Mouse (Mus musculus): ENCODE results near the gene Rbfox1. TPM values are rescaled to one million over a fixed set of nuclear protein-coding genes. Genes with fewer than 3 reads are reported as not detected.

Rbfox1 gene
- polyA plus RNA-seq, 1 experiment from 2014 or later = 4.3 TPM

DNA sequence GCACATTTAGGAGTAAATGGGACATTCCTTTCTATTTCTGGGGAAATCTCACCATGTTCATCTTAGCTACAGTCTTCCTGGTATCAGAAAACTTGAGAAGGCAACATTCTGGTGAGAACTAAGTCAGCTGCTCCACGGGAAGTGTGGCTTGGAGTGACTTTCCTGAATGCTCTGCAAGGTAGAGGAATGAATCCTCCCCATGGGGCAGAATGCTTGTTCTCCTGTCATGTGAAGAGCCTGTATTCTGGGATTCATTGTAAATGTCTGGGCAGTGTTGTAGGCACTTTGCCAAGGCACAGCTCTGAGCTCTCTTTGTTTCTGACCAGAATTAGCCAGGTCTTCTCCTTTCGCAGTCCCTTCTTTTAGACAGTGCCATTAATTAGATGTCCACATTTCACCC, 1211.9 kb downstream of the Rbfox1 start:
- H3K36me3 ChIP-seq = no peaks in the 10 kb centered on the region
- no peak overlapping the region for H3K4me2 ChIP-seq (replicated peaks)
- no peak for ATAC-seq (ENCODE audit: insufficient number of reproducible peaks, low FRiP score, low TSS enrichment, low read depth)
- no peaks in the 10 kb centered on the region for H3K9me3 ChIP-seq (replicated peaks)
- H3K9ac ChIP-seq = no peak overlapping the region
- no peak overlapping the region for H3K4me3 ChIP-seq (replicated peaks)
- no peaks in the 10 kb centered on the region for H3K4me1 ChIP-seq
- no peak overlapping the region for H3K27ac ChIP-seq (replicated peaks)
- WGBS = 74% methylated on average over 2 of the region's 2 CpGs
- H3K27me3 ChIP-seq = no peaks in the 10 kb centered on the region

DNA sequence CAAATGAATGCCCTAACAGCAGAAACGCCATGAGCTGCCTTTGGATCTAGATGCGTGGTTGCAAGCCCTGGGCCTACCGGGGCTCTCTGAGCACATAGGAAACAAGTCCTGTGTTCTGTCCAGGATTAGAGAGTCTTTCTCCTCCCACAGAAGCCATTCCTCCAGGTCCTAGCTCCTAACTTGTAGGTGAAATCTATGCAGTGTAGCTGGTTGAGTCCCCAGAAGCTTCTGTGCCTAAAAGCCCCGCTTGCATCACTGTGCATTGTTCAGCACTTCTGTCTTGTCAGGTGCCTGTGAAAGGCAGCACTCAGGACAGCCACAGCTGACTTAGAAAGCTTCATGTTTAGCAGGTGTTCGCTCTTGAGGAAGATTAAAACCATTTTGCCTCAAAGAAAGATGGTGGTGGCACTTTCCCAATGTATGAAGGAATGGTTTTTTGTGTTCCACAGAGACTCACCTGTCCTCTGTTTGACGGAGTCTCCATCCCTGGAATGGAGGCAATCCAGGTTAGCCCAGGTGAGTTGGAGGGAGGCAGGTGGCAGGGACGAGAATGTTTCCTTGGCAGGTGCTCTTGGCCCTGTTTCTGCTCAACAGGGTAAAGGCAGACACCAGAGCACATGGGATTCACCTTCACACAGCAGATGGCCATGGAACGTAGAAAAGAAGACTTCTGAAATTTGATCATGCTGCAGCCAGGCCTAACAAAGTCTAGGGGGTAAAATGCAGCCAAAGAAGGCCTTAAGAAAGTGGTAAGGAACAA, 1213.0 kb downstream of the Rbfox1 start:
- Histone ChIP-seq H3K4me1 (no peaks in the 10 kb centered on the region), H3K27ac (replicated peaks) (no peak overlapping the region), H3K9me3 (replicated peaks) (no peaks in the 10 kb centered on the region), H3K27me3 (no peaks in the 10 kb centered on the region), H3K4me3 (replicated peaks) (no peak overlapping the region), H3K9ac (no peak overlapping the region), H3K4me2 (replicated peaks) (no peak overlapping the region), H3K36me3 (no peaks in the 10 kb centered on the region)
- no peak for ATAC-seq (ENCODE audit: insufficient number of reproducible peaks, low FRiP score, low TSS enrichment, low read depth)
- WGBS = 81% methylated on average over 8 of the region's 8 CpGs

DNA sequence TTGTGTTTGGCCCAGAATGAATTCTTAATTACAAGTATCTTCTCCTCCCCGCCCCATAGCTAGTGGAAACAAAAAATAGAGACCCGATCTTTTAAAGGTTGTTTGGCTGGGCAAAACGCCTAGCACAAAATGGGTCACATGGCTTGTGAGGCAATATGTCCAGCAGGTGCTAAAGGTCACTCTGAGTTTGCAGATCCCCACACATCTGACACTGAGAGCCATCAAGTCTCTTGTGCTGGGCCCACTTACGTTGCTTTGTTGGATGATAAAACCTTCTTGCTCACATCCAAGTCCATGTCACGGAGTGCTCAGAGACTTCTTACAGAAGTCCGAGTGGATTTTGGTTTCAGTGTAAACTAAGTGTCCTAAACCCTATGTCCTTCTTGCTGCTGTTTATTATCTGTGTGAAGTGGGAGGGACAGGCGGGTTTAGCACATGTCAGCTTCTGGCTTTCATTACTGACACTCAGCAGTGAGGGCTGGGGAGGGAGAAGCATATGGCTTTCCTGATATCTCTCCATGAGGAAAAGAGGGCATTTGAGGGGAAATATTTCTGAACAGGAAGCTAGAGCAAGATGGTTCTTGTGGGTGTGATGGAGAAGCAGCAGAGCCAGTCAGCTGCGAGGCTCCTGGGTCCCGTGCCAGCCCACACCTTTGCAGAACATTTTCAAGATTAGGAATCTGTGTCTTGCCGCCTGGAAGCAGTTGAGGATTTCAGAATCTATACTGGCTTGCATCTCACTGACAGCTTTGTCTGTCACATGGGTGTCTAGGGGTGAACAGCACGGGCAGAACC, 1214.5 kb downstream of the Rbfox1 start:
- Histone ChIP-seq H3K27me3 (no peaks in the 10 kb centered on the region), H3K4me2 (replicated peaks) (no peak overlapping the region), H3K9ac (no peak overlapping the region), H3K36me3 (no peaks in the 10 kb centered on the region), H3K4me1 (no peaks in the 10 kb centered on the region), H3K9me3 (replicated peaks) (no peaks in the 10 kb centered on the region), H3K27ac (replicated peaks) (no peak overlapping the region), H3K4me3 (replicated peaks) (no peak overlapping the region)
- WGBS = 64% methylated on average over 11 of the region's 11 CpGs
- no peak for ATAC-seq (ENCODE audit: insufficient number of reproducible peaks, low FRiP score, low TSS enrichment, low read depth)

DNA sequence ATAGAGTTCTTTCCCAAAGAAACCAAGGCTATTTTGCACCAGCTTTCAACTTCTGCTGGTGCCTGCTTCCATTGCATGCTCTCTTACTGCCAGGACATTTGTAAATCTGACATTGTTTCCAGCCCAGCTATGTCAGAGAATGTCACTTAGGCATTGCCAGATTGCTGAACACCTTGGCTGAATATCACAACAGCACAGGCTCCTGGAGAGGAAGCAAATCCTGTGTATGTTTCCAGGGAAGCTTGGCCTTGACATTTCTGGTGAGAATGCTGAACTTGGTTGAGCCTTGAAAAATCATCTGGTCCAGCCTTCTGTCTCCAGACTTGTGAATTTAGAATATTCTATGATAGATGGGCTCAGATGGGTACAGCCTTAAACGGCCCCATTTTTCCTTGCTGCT, 1217.3 kb downstream of the Rbfox1 start:
- Histone ChIP-seq H3K9ac (no peak overlapping the region), H3K27me3 (no peaks in the 10 kb centered on the region), H3K4me2 (replicated peaks) (no peak overlapping the region), H3K27ac (replicated peaks) (no peak overlapping the region), H3K4me3 (replicated peaks) (no peak overlapping the region), H3K9me3 (replicated peaks) (no peaks in the 10 kb centered on the region), H3K4me1 (no peaks in the 10 kb centered on the region), H3K36me3 (no peaks in the 10 kb centered on the region)
- WGBS = 81% methylated on average over 1 of the region's 1 CpGs
- no peak for ATAC-seq (ENCODE audit: insufficient number of reproducible peaks, low FRiP score, low TSS enrichment, low read depth)

DNA sequence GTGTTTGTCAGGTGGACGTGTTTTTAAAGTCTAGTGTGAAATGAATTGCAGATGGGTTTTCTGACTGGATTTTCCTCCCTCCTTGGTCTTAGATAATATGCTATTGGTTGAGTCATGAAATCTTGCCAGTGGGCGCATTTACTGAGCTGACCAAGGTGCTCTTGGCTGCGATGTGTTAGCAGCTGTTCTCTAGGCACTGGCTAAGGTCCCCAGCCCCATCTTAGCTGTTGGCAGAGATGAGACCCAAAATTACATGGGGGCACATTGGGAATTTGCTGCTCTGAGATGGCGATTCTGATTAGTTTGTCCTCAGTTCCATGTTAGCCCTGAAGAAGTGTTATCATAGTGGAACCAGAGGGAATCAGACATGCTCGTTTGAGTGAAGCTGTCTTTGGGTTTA, 1218.1 kb downstream of the Rbfox1 start:
- WGBS = 70% methylated on average over 5 of the region's 5 CpGs
- Histone ChIP-seq H3K36me3 (no peaks in the 10 kb centered on the region), H3K9me3 (replicated peaks) (no peaks in the 10 kb centered on the region), H3K4me2 (replicated peaks) (no peak overlapping the region), H3K4me1 (no peaks in the 10 kb centered on the region), H3K9ac (no peak overlapping the region), H3K27ac (replicated peaks) (no peak overlapping the region), H3K4me3 (replicated peaks) (no peak overlapping the region), H3K27me3 (no peaks in the 10 kb centered on the region)
- ATAC-seq (ENCODE audit: insufficient number of reproducible peaks, low FRiP score, low TSS enrichment, low read depth) = no peak

DNA sequence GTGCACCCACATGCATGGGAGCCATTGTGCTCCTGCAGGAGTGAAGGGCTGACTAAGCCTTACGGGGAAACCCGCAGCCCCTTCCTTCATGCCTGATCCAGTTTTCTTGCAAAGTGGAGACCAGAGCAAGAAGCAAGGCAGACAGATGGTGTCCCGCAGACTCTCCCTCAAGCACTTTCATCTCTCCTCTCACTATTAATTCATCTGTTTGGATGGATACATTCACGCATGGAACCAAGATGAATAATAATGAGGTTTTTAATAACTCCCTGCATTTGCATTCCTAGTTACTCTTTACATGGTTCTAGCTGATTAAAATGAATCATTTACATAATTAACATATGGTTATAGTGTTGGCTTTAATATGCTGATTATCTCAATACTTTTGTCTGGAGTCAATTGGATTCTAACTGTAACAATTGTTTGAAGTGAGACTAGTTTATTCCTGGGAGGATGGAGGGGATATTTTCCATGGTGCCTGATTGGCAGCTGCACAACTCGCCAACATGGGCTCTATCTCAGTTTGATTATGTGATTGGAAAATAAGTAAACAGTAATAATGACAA, 1221.4 kb downstream of the Rbfox1 start:
- no peak for ATAC-seq (ENCODE audit: insufficient number of reproducible peaks, low FRiP score, low TSS enrichment, low read depth)
- Histone ChIP-seq H3K9ac (no peak overlapping the region), H3K4me3 (replicated peaks) (no peak overlapping the region), H3K4me2 (replicated peaks) (no peak overlapping the region), H3K9me3 (replicated peaks) (no peaks in the 10 kb centered on the region), H3K4me1 (no peaks in the 10 kb centered on the region), H3K27me3 (no peaks in the 10 kb centered on the region), H3K27ac (replicated peaks) (no peak overlapping the region), H3K36me3 (no peaks in the 10 kb centered on the region)
- 77% methylated on average over 5 of the region's 5 CpGs for WGBS

DNA sequence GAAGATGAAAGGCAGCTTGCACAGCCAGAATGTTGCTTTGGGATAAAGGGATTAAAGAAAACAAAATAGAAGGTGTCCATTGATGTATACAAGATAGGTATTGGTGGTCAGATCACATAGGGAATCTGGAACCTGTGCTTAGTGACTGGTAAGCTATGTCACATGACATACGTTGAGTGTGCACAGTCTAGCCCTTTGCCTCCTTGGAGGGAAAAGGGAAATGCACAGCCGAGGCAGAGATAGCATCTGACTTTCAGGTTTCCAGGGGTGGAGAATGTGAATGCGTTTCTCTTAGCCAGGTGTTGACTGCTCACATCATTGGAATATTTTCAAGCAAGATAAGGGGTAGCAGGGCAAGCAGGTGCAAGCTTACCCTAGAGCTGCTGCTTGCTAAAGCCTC, 1230.8 kb downstream of the Rbfox1 start:
- 53% methylated on average over 3 of the region's 3 CpGs for WGBS

DNA sequence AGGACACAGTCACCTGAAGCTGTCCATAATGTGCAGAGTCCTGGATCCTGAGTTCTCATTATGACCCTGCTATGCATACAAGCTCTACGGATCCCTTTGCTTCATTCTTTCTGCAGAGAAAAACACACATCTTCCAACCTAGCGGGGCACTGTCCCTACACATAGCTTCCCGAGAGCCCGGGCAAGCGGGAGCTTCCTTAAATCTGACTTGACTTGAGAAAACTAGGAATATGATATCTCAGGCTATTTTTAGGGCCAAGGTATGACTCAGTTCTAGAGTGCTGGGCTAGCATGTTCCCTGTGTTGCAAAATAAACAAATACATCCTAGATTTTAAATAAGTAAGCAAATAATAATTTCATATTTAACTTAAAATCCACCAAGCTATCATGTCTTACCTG, 1244.4 kb downstream of the Rbfox1 start:
- ATAC-seq (ENCODE audit: insufficient number of reproducible peaks, low FRiP score, low TSS enrichment, low read depth) = no peak
- Histone ChIP-seq H3K4me1 (no peaks in the 10 kb centered on the region), H3K27me3 (no peaks in the 10 kb centered on the region), H3K4me3 (replicated peaks) (no peak overlapping the region), H3K27ac (replicated peaks) (no peak overlapping the region), H3K4me2 (replicated peaks) (no peak overlapping the region), H3K9ac (no peak overlapping the region), H3K36me3 (no peaks in the 10 kb centered on the region), H3K9me3 (replicated peaks) (no peaks in the 10 kb centered on the region)
- 80% methylated on average over 5 of the region's 5 CpGs for WGBS

More for the DNA sequence above, 1230.8 kb downstream of the Rbfox1 start:
- H3K9ac ChIP-seq = no peak overlapping the region
- no peaks in the 10 kb centered on the region for H3K27me3 ChIP-seq
- no peaks in the 10 kb centered on the region for H3K4me1 ChIP-seq
- no peak overlapping the region for H3K27ac ChIP-seq (replicated peaks)
- no peaks in the 10 kb centered on the region for H3K36me3 ChIP-seq
- ATAC-seq (ENCODE audit: insufficient number of reproducible peaks, low FRiP score, low TSS enrichment, low read depth) = no peak
- no peaks in the 10 kb centered on the region for H3K9me3 ChIP-seq (replicated peaks)
- no peak overlapping the region for H3K4me3 ChIP-seq (replicated peaks)
- H3K4me2 ChIP-seq (replicated peaks) = no peak overlapping the region

DNA sequence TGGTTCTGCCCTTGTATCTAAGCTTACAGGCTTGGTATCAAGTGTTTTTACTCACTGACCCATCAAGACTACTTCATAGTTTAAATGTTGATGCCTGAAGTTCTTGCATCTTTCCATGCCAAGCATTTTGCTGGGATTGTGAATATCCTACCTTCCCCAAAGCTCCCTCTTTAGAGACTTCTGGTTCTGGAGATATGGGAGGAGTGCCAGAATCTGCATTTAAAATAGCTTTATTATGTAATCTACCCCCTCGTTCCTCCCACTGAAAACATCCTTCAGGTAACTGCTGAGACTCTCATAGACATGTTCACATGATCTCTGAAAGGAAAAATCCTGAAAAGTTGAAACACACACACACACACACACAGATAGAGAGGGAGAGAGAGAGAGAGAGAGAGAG, 1247.3 kb downstream of the Rbfox1 start:
- no peak for ATAC-seq (ENCODE audit: insufficient number of reproducible peaks, low FRiP score, low TSS enrichment, low read depth)
- no peak overlapping the region for H3K4me3 ChIP-seq (replicated peaks)
- H3K4me2 ChIP-seq (replicated peaks) = no peak overlapping the region
- H3K9ac ChIP-seq = no peak overlapping the region
- H3K9me3 ChIP-seq (replicated peaks) = no peaks in the 10 kb centered on the region
- WGBS = 66% methylated on average over 1 of the region's 1 CpGs
- no peaks in the 10 kb centered on the region for H3K36me3 ChIP-seq
- no peaks in the 10 kb centered on the region for H3K4me1 ChIP-seq
- H3K27ac ChIP-seq (replicated peaks) = no peak overlapping the region
- H3K27me3 ChIP-seq = no peaks in the 10 kb centered on the region

DNA sequence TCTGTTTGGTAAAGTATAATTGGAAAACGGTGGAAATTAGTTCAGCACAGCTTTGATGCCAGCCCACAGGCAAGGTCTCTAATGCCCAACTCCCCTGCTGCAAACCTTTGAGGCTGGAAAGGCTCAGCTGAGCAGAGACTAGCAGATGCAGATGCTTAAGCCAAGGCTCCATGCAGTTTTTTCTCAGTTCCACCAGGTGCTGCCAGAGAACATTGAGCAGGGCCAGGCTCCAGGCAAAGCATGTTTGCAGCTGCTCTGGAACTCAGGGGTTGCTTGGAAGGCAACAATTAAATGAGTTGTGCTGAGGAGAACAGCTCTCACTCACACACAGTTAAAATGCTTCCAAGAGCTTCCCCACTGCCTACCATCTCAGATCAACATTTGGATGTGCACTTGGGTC, 1251.8 kb downstream of the Rbfox1 start:
- 11% methylated on average over 1 of the region's 1 CpGs for WGBS
- H3K9ac ChIP-seq = no peak overlapping the region

DNA sequence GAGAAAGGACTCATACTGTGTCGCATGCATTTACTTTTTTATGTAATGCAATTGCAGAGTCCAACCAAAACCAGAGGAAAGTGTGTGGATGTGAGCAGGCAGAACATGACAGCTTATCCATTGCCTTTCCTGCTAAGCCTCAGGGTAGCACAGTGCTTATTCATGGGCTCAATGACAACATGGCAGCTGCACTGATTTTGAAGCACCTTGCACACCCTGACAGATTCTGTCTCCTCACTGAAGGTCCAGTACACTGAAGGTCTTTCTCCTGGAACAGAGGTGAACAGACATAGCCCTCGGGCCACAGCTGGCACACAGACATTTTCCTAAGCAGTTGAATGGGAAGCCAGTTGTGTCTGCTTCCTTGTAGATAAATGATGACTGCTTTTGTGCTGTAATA, 1254.3 kb downstream of the Rbfox1 start:
- Histone ChIP-seq H3K4me3 (replicated peaks) (no peak overlapping the region), H3K4me2 (replicated peaks) (no peak overlapping the region), H3K27me3 (no peaks in the 10 kb centered on the region), H3K4me1 (no peaks in the 10 kb centered on the region), H3K9me3 (replicated peaks) (no peaks in the 10 kb centered on the region), H3K36me3 (no peaks in the 10 kb centered on the region), H3K9ac (no peak overlapping the region), H3K27ac (replicated peaks) (no peak overlapping the region)
- WGBS = 87% methylated on average over 2 of the region's 2 CpGs
- ATAC-seq (ENCODE audit: insufficient number of reproducible peaks, low FRiP score, low TSS enrichment, low read depth) = no peak

More for the DNA sequence above, 1251.8 kb downstream of the Rbfox1 start:
- Histone ChIP-seq H3K27me3 (no peaks in the 10 kb centered on the region), H3K27ac (replicated peaks) (no peak overlapping the region), H3K4me2 (replicated peaks) (no peak overlapping the region), H3K4me1 (no peaks in the 10 kb centered on the region), H3K36me3 (no peaks in the 10 kb centered on the region), H3K9me3 (replicated peaks) (no peaks in the 10 kb centered on the region), H3K4me3 (replicated peaks) (no peak overlapping the region)
- ATAC-seq (ENCODE audit: insufficient number of reproducible peaks, low FRiP score, low TSS enrichment, low read depth) = peak; percentile 43; the same call in 1 of the 2 replicates
